Mouse (Mus musculus) liver, adult 2 months (tissue): ENCODE measurements around the gene Proser3.
A peak's percentile ranks its signal among the peaks of the same experiment; 100 is the strongest.

Source experiments
- CTCF ChIP-seq: fragments of 200-500 bp; IDR thresholded peaks from 2 replicates; pipeline ENCODE4 v1.5.1; 2011; ENCODE audit warnings: low read depth, low read length, control low read depth
- POLR2A ChIP-seq: fragments of 200-500 bp; IDR thresholded peaks from 2 replicates; pipeline ENCODE4 v1.6.1; 2011; ENCODE audit warnings: low read length, control low read depth; ENCODE audit not compliant: insufficient read depth; ENCODE audit errors: extremely low read depth

DNA sequence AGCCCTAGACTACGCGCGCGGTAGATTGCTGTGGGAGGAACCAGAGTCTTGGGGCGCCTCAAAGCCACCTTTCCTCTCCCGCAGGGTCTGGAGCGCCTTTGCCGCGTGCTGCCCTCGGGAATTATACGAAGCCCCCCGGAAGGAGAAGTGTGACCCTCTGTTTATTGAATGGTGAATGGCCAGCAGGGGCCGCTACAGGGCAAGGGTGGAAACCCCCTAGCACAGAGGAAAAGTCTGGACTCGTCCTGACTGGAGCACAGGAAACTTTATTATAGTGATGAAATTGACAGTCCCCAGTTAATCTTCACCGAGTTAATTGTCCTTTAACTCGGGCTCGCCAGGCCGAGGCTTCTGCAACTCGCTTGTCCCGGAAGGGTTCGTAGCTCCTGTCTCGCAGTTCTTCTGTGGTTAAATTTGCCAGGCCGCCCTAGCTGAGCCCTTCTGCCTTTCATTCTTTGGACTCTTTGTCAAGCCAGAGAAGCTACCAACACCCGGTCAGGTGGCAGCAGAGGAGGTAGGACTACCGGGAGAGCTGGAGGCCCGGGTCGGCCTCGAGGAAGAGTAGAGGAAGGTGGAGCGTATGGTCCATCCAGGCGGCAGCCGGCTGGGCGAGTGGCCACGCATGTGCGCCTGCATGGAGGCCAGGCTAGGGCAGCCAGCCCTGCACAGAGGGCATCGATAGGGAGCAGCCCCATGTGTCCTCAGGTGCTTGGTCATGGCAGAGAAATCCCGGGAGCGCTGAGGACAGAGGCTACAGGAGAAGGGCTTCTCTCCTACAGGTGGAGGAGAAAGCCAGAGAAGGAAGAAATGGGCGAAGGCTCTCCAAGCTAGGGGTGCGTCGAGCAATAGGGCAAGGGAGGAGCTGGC lies 37.6 kb upstream of the Proser3 start:
- TF ChIP-seq POLR2A: no peak
- TF ChIP-seq CTCF: peak; percentile 87
